Mouse (Mus musculus) c-Kit-positive CD71-positive TER-119-positive erythroid progenitor cells, embryonic 14.5 days (primary cell): ENCODE measurements around the gene Ptk6.

Source experiments
- DNase-seq: peaks from one replicate; pipeline ENCODE4 v3.0.0-alpha.2; 2013; ENCODE audit warnings: low spot score

Ptk6 gene

GRCm38 (mm10) chr2:181160821-181161220, 41.8 kb downstream of the Ptk6 start:
- no peak for DNase-seq

DNA sequence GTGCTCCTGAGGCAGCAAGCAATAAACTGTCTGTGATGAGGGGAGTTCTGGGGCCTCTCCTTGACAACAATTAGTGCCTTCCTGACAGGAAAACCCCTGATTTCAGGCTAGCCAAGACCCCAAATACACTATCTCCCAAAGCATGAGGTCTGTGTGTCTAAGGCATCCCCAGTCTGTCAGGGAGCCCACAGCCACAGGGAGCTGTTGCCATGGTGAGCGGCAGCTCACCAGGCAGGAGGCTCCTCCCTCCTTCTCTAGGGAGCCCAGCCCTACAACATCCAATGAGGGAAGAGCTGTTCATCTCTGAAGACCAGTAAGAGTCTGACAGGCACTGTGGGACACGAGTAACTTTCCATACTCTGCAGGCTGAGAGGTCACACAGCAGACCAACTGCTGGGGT, 42.8 kb downstream of the Ptk6 start:
- no peak for DNase-seq

DNA sequence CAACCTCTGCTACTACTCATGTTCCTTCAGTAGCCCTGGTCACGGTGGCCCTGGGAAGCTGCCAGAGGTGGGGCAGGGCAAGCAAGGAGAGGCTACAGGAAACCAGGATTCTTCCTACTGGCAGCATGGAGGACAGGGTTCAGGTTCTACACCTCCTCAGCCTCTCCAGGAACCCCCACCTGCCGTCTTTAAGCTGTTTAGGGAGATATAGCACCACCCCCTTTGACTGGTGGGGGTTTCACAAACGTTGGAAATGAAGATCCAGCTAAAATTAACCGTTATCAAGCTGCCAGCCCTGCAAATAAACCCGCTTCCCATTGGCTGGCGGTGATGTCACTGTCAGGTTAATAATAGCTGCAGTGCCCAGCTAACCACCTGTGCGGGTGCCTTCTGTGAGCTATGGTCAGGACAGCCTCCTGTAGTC, 43.5 kb downstream of the Ptk6 start:
- DNase-seq = no peak

- no peak for DNase-seq
Measured at GRCm38 (mm10) chr2:181158471-181158870, 44.1 kb downstream of the Ptk6 start.

GRCm38 (mm10) chr2:181157716-181158302, 44.8 kb downstream of the Ptk6 start:
- no peak for DNase-seq

DNA sequence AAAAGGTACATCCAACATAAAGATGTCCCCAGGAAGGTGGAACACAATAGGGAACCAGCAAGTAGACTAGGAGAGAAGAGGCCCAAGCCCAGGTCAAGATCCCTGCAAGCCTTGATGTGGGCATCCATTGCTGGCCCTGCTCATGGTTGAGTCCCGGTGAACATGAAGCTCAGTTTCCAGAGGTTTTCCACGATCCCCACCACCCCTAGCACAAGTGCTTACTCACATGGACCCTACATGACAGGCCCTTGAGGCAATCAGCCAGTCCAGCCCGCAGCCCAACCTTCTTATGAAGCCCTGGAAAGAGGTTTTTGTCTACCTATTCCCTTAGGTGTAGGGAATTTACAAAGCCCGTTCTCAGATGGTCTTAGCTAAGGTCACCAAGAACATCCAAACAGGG, 45.4 kb downstream of the Ptk6 start:
- DNase-seq = no peak

DNA sequence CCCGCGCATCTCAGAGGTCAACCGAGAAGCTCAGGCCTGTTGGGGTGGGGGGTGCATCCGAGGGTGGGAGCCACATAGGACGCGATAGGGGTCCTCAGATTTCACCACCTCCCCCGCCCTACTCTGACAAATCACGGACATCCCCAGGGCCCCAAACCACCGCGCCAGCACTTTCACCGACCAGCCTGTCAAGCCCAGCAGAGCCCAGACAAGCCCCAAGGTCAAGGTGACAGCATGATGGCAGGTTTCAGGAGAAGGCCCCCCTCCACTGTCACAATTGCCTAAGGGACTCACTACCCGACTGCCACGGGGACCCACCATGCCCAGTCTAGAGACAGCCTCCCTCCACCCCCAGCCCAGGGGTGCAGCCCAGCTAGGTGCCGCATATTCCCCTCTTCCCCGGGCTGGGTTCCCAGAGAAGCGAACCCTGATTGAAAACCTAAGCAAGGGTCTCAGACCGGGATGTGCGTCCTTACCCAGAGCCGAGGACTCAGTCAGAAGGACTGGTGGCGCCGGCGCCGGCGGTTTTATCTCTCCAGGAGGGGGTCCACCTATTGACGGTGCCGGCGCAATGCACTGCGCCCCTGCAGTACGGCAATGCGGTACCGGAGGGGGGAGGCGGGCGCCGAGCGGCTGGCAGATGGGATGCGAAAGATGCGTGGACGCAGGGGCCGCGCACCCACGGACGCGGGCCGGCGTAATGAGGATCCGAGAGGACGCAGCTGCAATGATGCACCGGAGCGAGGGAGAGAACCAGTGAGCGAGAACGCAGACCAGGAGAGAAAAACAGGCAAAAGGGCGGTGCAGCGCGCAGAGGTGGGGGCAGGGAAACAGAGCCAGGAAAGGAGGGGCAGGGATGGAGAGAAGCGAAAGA, 46.1 kb downstream of the Ptk6 start, which contains the start of gene Eef1a2:
Eef1a2 (minus strand) TSS at position 767 of the 874 bp plus-strand sequence.
- DNase-seq = no peak

DNA sequence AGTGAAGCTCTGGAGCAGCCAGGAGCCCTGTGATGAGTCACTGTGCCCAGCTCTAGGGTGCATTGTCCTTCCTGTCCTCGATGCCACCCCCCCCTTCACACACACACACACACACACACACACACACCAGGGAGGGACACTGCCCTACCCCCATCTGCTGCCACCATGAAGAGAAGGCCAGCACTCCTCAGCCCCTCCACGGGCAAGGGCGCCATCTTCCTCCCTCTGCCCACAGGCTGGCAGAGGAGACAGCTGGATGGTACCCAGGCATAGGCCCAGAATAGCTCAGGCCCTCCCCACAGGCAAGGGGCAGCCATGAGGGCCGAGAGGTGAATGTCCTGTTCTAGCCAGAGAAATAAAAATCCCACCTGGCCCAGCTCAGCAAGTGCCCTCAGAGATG, 46.8 kb downstream of the Ptk6 start:
- no peak for DNase-seq

DNA sequence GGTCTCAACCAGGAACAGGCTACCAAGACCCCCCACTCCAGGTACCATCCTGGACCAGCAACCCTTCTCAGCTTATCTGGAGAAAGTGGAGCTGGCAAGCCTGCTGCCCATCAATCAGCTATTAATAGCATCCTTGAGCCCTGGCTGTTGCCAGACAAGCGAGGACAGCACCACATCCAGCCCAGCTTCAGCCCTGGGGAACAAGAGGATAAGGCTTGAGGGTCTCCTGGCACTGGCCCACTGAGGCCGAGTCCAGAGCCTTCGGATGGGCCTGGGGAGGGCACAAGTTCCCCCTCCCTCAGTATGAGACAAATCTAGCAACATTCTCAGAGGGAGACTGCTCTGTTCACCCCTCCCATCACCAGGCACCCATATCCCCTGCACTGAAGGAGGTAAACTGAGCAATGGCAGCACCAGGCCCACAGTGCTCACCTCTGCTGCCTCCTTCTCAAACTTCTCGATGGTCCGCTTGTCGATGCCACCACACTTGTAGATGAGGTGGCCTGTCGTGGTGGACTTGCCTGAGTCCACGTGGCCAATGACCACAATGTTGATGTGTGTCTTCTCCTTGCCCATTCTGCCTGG, 47.7 kb downstream of the Ptk6 start:
- DNase-seq = no peak

GRCm38 (mm10) chr2:181154361-181154760, 48.2 kb downstream of the Ptk6 start:
- DNase-seq = no peak

- DNase-seq = peak; percentile 11
Measured at GRCm38 (mm10) chr2:181153837-181154236, 48.8 kb downstream of the Ptk6 start.

DNA sequence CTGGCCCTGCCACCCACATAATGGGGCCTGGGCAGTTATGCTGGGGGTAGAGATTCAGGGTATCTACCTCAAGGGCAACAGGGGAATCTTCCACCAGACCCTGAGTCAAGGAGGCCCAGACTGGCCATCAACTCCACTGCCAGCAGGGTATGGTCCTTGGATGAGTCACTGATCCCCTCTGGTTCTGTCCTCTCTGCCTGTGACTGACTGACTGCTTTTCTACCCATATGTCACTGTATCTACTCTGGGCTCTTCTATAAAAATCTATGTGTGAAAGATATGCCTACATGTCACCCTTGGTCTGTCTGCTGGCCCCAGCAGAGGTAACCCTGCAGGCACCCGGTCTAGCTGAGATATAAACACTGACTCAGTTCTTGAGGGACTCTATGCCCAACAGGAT, 49.5 kb downstream of the Ptk6 start:
- DNase-seq = no peak

DNA sequence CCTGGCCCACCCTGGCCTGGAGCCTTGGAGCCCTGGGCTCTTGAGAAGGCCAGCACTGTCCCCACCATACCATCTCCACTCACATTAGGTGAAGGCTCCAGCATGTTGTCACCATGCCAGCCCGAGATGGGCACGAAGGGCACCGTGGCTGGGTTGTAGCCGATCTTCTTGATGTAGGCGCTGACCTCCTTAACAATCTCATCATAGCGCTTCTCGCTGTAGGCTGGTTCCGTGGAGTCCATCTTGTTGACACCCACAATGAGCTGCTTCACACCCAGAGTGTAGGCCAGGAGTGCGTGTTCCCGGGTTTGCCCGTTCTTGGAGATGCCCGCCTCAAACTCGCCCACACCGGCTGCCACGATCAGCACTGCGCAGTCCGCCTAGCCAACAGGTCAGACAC, 49.9 kb downstream of the Ptk6 start:
- no peak for DNase-seq

DNA sequence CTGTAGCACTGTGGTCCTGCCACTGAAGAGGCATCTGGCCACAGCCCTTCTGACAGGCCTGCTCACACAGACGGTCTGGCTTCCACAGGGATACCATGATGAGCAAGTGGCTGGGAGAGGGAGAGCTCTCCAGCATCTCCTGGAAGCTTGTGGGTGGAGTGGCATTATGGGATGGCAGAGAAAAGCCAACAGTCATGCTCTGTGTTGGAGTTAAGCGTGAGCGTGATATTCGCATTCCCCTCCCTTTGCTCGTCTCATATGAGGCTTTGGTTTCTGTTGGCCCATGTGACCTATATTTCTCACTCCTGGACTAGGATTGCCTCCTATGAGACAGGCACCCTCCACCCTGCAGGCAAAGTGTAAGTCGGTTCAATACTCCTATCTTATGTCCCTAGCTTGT, 52.3 kb downstream of the Ptk6 start:
- no peak for DNase-seq

DNA sequence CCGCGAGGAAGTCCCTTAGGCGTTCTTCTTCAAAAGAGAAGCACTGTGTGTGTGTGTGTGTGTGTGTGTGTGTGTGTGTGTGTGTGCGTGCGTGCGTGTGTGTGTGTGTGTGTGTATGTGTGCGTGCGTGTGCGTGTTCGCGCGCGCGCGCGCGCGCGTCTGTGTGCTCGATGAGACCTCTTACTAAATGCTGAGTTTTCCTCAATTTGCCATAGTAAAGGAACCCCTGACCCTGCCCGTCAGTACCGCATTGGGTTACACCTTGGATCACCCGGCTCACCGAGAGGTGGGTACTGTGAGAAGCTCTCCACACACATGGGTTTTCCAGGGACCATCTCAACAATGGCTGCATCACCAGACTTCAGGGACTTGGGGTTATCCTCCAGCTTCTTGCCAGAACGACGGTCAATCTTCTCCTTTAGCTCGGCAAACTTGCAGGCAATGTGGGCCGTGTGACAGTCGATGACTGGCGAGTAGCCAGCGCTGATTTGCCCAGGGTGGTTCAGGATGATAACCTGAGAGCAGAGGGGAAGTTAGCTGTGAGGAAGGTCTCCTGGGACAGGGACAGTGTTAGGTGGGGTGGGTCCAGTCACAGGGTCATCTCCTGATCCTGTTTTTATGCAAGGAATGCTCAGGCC, 54.2 kb downstream of the Ptk6 start:
- no peak for DNase-seq

- DNase-seq = no peak
Measured at GRCm38 (mm10) chr2:181147546-181148317, 54.9 kb downstream of the Ptk6 start.

GRCm38 (mm10) chr2:181146976-181147545, 55.5 kb downstream of the Ptk6 start:
- DNase-seq = no peak

DNA sequence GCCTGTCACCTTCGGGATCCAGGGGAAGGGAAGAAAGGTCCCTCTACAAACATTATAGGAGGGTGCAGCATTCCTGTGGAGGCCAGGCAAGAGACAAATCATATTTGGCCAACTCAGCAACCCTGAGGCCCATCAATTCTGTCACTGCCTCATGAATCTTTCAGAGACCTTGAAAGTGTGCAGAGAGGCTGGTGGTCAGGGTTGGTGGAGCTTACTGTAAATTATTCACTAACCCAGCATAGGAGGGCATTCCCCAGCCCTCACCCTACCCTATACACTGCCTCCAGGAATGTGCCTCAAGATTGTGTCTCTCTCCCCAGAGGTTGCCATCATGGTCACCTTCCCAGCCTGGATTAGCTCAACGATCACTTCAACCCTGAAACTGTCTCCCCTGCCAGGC, 57.9 kb downstream of the Ptk6 start:
- DNase-seq = no peak
